Mouse (Mus musculus) intestine, embryonic 15.5 days (tissue): Measurements from ENCODE around the gene Chrnb4. TPM values are rescaled to one million over a fixed set of nuclear protein-coding genes. Genes with fewer than 3 reads are reported as not detected.

Source experiments
- ATAC-seq: fragments of 200-750 bp; cut with Nextera tagmentation; 2 replicates; pipeline ENCODE4 v1.8.0; 2017; ENCODE audit warnings: moderate TSS enrichment, moderate library complexity
- H3K27ac ChIP-seq: fragments of 300-500 bp; sonication (generic); 2 replicates; pipeline ENCODE4 v1.5.1; 2015; ENCODE audit warnings: mild to moderate bottlenecking, inconsistent platforms
- H3K27me3 ChIP-seq: fragments of 300-500 bp; sonication (generic); replicated peaks from 2 replicates; pipeline ENCODE4 v1.6.1; 2015; ENCODE audit warnings: inconsistent platforms
- H3K36me3 ChIP-seq: fragments of 300-500 bp; sonication (generic); 2 replicates; pipeline ENCODE4 v1.6.1; 2015; ENCODE audit warnings: inconsistent platforms
- H3K4me1 ChIP-seq: fragments of 300-500 bp; sonication (generic); replicated peaks from 2 replicates; pipeline ENCODE4 v1.6.1; 2015; ENCODE audit warnings: inconsistent platforms
- H3K4me2 ChIP-seq: fragments of 300-500 bp; sonication (generic); replicated peaks from 2 replicates; pipeline ENCODE4 v1.6.1; 2015; ENCODE audit warnings: mild to moderate bottlenecking, inconsistent platforms
- H3K4me3 ChIP-seq: fragments of 300-500 bp; sonication (generic); replicated peaks from 2 replicates; pipeline ENCODE4 v1.5.1; 2015; ENCODE audit warnings: inconsistent platforms
- H3K9ac ChIP-seq: fragments of 300-500 bp; sonication (generic); 2 replicates; pipeline ENCODE4 v1.6.1; 2015; ENCODE audit warnings: inconsistent platforms
- H3K9me3 ChIP-seq: fragments of 300-500 bp; sonication (generic); 2 replicates; pipeline ENCODE4 v1.6.1; 2016; ENCODE audit warnings: inconsistent platforms
- WGBS: fragments of 180-500 bp; shearing (Covaris S2); methylation state at CpG from one replicate; pipeline ENCODE4 v1.1.7; 2015; 5-methylcytosine and 5-hydroxymethylcytosine counted together
- polyA plus RNA-seq: library from polyadenylated mRNA; unstranded; fragments of >200 nt; fragmentation: Nextera tagmentation; extraction: Ambion mirVana; gene quantifications from 2 replicates; pipeline ENCODE4 v1.2.1, GENCODE M21; 2015

Gene Chrnb4
- polyA plus RNA-seq, result 4.8 and 5.5 TPM in 2 replicates

- no peaks in the 10 kb centered on the region for H3K9me3 ChIP-seq
- H3K27ac ChIP-seq, result no peak within 1 kb of the TSS
- peak within 1 kb of the TSS; percentile 50 for H3K9ac ChIP-seq
- WGBS, result under 1% methylated on average over 23 of the region's 23 CpGs
- 0 out of 2 replicates have a peak, but pooled peaks cover 4% of the 10 kb centered on the region for H3K4me1 ChIP-seq
- H3K36me3 ChIP-seq, result no peaks in the 10 kb centered on the region
- no peaks in the 10 kb centered on the region for H3K27me3 ChIP-seq
- peak within 1 kb of the TSS; percentile 94 for H3K4me2 ChIP-seq
- ATAC-seq, result peak; percentile 46
- peak within 1 kb of the TSS; percentile 45 for H3K4me3 ChIP-seq
These were observed at the start of gene Chrnb4 for GRCm38 (mm10) chr9:55048211-55048880. Chrnb4 (minus strand) TSS chr9:55048779.

- H3K36me3 ChIP-seq, result no peaks in the 10 kb centered on the region
- no peak overlapping the region for H3K9ac ChIP-seq
- no peak overlapping the region for H3K4me3 ChIP-seq
- no peak for ATAC-seq
- no peaks in the 10 kb centered on the region for H3K27me3 ChIP-seq
- H3K9me3 ChIP-seq, result no peaks in the 10 kb centered on the region
- 93% methylated on average over 4 of the region's 4 CpGs for WGBS
- H3K27ac ChIP-seq, result no peak overlapping the region
- H3K4me2 ChIP-seq, result no peak overlapping the region
- no peaks in the 10 kb centered on the region for H3K4me1 ChIP-seq
These were observed 48.3 kb upstream of the Chrnb4 start for GRCm38 (mm10) chr9:55096870-55097269.

GRCm38 (mm10) chr9:55096033-55096432 is 47.5 kb upstream of the Chrnb4 start:
- Histone ChIP-seq H3K9me3 (no peaks in the 10 kb centered on the region), H3K4me1 (no peaks in the 10 kb centered on the region), H3K36me3 (no peaks in the 10 kb centered on the region), H3K9ac (no peak overlapping the region), H3K27me3 (no peaks in the 10 kb centered on the region), H3K4me3 (no peak overlapping the region), H3K27ac (no peak overlapping the region), H3K4me2 (no peak overlapping the region)
- WGBS, result 66% methylated on average over 3 of the region's 3 CpGs
- ATAC-seq, result no peak

- 21% methylated on average over 5 of the region's 5 CpGs for WGBS
- no peak overlapping the region for H3K4me3 ChIP-seq
- no peaks in the 10 kb centered on the region for H3K27me3 ChIP-seq
- H3K27ac ChIP-seq, result no peak overlapping the region
- H3K4me2 ChIP-seq, result no peak overlapping the region
- peak; percentile 34; the same call in 1 of the 2 replicates for ATAC-seq
- H3K36me3 ChIP-seq, result no peaks in the 10 kb centered on the region
- no peaks in the 10 kb centered on the region for H3K9me3 ChIP-seq
- H3K9ac ChIP-seq, result no peak overlapping the region
- H3K4me1 ChIP-seq, result no peaks in the 10 kb centered on the region
These were observed 41.6 kb upstream of the Chrnb4 start for GRCm38 (mm10) chr9:55090141-55090540.

- Histone ChIP-seq H3K4me1 (no peaks in the 10 kb centered on the region), H3K27me3 (no peaks in the 10 kb centered on the region), H3K4me2 (no peak overlapping the region), H3K9ac (no peak overlapping the region), H3K9me3 (no peaks in the 10 kb centered on the region), H3K4me3 (no peak overlapping the region), H3K36me3 (no peaks in the 10 kb centered on the region), H3K27ac (no peak overlapping the region)
- 93% methylated on average over 2 of the region's 2 CpGs for WGBS
- no peak for ATAC-seq
These were observed 40.6 kb upstream of the Chrnb4 start for GRCm38 (mm10) chr9:55089226-55089625.

- no peaks in the 10 kb centered on the region for H3K27me3 ChIP-seq
- no peak overlapping the region for H3K4me2 ChIP-seq
- H3K9ac ChIP-seq, result no peak overlapping the region
- WGBS, result 33% methylated on average over 7 of the region's 7 CpGs
- ATAC-seq, result no peak
- H3K4me1 ChIP-seq, result no peaks in the 10 kb centered on the region
- H3K27ac ChIP-seq, result no peak overlapping the region
- no peaks in the 10 kb centered on the region for H3K36me3 ChIP-seq
- H3K9me3 ChIP-seq, result no peaks in the 10 kb centered on the region
- no peak overlapping the region for H3K4me3 ChIP-seq
These were observed 34.8 kb upstream of the Chrnb4 start for GRCm38 (mm10) chr9:55083154-55083913.

GRCm38 (mm10) chr9:55067965-55068265 is 19.3 kb upstream of the Chrnb4 start:
- Histone ChIP-seq H3K4me3 (no peak overlapping the region), H3K9me3 (no peaks in the 10 kb centered on the region), H3K27ac (peak overlapping the region; percentile 48; the same call in 1 of the 2 replicates), H3K36me3 (no peaks in the 10 kb centered on the region), H3K27me3 (no peaks in the 10 kb centered on the region), H3K4me1 (no peaks in the 10 kb centered on the region), H3K4me2 (no peak overlapping the region), H3K9ac (no peak overlapping the region)
- ATAC-seq, result no peak
- 34% methylated on average over 5 of the region's 5 CpGs for WGBS

- Histone ChIP-seq H3K4me1 (no peaks in the 10 kb centered on the region), H3K36me3 (no peaks in the 10 kb centered on the region), H3K4me3 (no peak overlapping the region), H3K4me2 (no peak overlapping the region), H3K9ac (no peak overlapping the region), H3K27ac (no peak overlapping the region), H3K9me3 (no peaks in the 10 kb centered on the region), H3K27me3 (no peaks in the 10 kb centered on the region)
- ATAC-seq, result peak; percentile 55; the same call in 1 of the 2 replicates
- 38% methylated on average over 8 of the region's 8 CpGs for WGBS
These were observed 18.8 kb upstream of the Chrnb4 start for GRCm38 (mm10) chr9:55067260-55067964.

GRCm38 (mm10) chr9:55065241-55065640 is 16.7 kb upstream of the Chrnb4 start:
- Histone ChIP-seq H3K9me3 (no peaks in the 10 kb centered on the region), H3K27me3 (no peaks in the 10 kb centered on the region), H3K4me1 (no peaks in the 10 kb centered on the region), H3K27ac (no peak overlapping the region), H3K9ac (no peak overlapping the region), H3K4me2 (no peak overlapping the region), H3K36me3 (no peaks in the 10 kb centered on the region), H3K4me3 (no peak overlapping the region)
- no peak for ATAC-seq
- 85% methylated on average over 9 of the region's 9 CpGs for WGBS

GRCm38 (mm10) chr9:55058067-55058466 is 9.5 kb upstream of the Chrnb4 start:
- Histone ChIP-seq H3K9me3 (no peaks in the 10 kb centered on the region), H3K4me1 (no peaks in the 10 kb centered on the region), H3K9ac (no peak overlapping the region), H3K27ac (no peak overlapping the region), H3K4me3 (no peak overlapping the region), H3K36me3 (no peaks in the 10 kb centered on the region), H3K4me2 (no peak overlapping the region), H3K27me3 (no peaks in the 10 kb centered on the region)
- no peak for ATAC-seq
- WGBS, result 85% methylated on average over 4 of the region's 4 CpGs

GRCm38 (mm10) chr9:55055386-55055930 is 6.9 kb upstream of the Chrnb4 start:
- Histone ChIP-seq H3K27me3 (no peaks in the 10 kb centered on the region), H3K9ac (no peak overlapping the region), H3K4me2 (no peak overlapping the region), H3K36me3 (no peaks in the 10 kb centered on the region), H3K4me1 (no peaks in the 10 kb centered on the region), H3K9me3 (no peaks in the 10 kb centered on the region), H3K27ac (no peak overlapping the region), H3K4me3 (no peak overlapping the region)
- ATAC-seq, result no peak
- WGBS, result 63% methylated on average over 2 of the region's 2 CpGs

GRCm38 (mm10) chr9:55046764-55047163 is 1.8 kb downstream of the Chrnb4 start:
- 0 out of 2 replicates have a peak, but pooled peaks have one; percentile 11 for ATAC-seq
- Histone ChIP-seq H3K4me3 (no peak overlapping the region), H3K27ac (no peak overlapping the region), H3K9me3 (no peaks in the 10 kb centered on the region), H3K36me3 (no peaks in the 10 kb centered on the region), H3K9ac (no peak overlapping the region), H3K27me3 (no peaks in the 10 kb centered on the region), H3K4me1 (0 out of 2 replicates have a peak, but pooled peaks cover 4% of the 10 kb centered on the region), H3K4me2 (no peak overlapping the region)
- under 1% methylated on average over 3 of the region's 3 CpGs for WGBS
